Mouse (Mus musculus) bone marrow macrophage, adult 2 months (primary cell): ENCODE measurements at regions not wholly inside any gene's neighbourhood (a gene's known extent, or its start where the extent isn't known, plus 50 kb on each side); places are given as distances from the start of the nearest gene placed in this dataset.

Experiments
- H3K27ac ChIP-seq: 2 replicates; pipeline ENCODE4 v1.5.1; 2012; ENCODE audit warnings: low read depth, low read length; ENCODE audit not compliant: insufficient read depth
- H3K4me1 ChIP-seq: 2 replicates; pipeline ENCODE4 v1.6.1; 2012; ENCODE audit warnings: low read length; ENCODE audit not compliant: control insufficient read depth, insufficient read depth
- H3K4me3 ChIP-seq: 2 replicates; pipeline ENCODE4 v1.5.1; 2012; ENCODE audit warnings: mild to moderate bottlenecking, low read length, moderate library complexity; ENCODE audit not compliant: insufficient read depth
- CTCF ChIP-seq: IDR thresholded peaks from 2 replicates; pipeline ENCODE4 v1.5.1; 2012; ENCODE audit warnings: low read depth, mild to moderate bottlenecking, low read length, moderate library complexity
- POLR2A ChIP-seq: IDR thresholded peaks from 2 replicates; pipeline ENCODE4 v1.6.1; 2012; ENCODE audit warnings: mild to moderate bottlenecking, low read depth, low read length, borderline replicate concordance

- Histone ChIP-seq H3K4me3 (no peak overlapping the region), H3K27ac (no peak overlapping the region), H3K4me1 (0 out of 2 replicates have a peak, but pooled peaks cover 4% of the 10 kb centered on the region)
- TF ChIP-seq POLR2A (no peak), CTCF (no peak)
These were observed 80.0 kb downstream of the Gm10260 start for GRCm38 (mm10) chr13:97680283-97680896.

GRCm38 (mm10) chr13:97678991-97679390 lies 81.4 kb downstream of the Gm10260 start:
- TF ChIP-seq POLR2A (no peak), CTCF (no peak)
- Histone ChIP-seq H3K27ac (no peak overlapping the region), H3K4me1 (0 out of 2 replicates have a peak, but pooled peaks cover 4% of the 10 kb centered on the region), H3K4me3 (no peak overlapping the region)

GRCm38 (mm10) chr13:97676536-97677048 lies 83.8 kb downstream of the Gm10260 start:
- Histone ChIP-seq H3K27ac (no peak overlapping the region), H3K4me1 (0 out of 2 replicates have a peak, but pooled peaks cover 4% of the 10 kb centered on the region), H3K4me3 (no peak overlapping the region)
- no peak for TF ChIP-seq CTCF
- TF ChIP-seq POLR2A, result no peak

- H3K4me3 ChIP-seq, result no peak overlapping the region
- no peak for TF ChIP-seq CTCF
- TF ChIP-seq POLR2A, result no peak
- H3K4me1 ChIP-seq, result no peaks in the 10 kb centered on the region
- H3K27ac ChIP-seq, result no peak overlapping the region
These were observed 87.3 kb downstream of the Gm10260 start for GRCm38 (mm10) chr13:97673107-97673506.

GRCm38 (mm10) chr13:97672038-97672675 lies 88.3 kb downstream of the Gm10260 start:
- Histone ChIP-seq H3K4me3 (no peak overlapping the region), H3K27ac (no peak overlapping the region), H3K4me1 (0 out of 2 replicates have a peak, but pooled peaks cover 2% of the 10 kb centered on the region)
- TF ChIP-seq POLR2A, result no peak
- no peak for TF ChIP-seq CTCF

- TF ChIP-seq POLR2A (no peak), CTCF (no peak)
- H3K4me3 ChIP-seq, result no peak overlapping the region
- H3K4me1 ChIP-seq, result peaks cover 10% of the 10 kb centered on the region
- H3K27ac ChIP-seq, result no peak overlapping the region
These were observed 91.1 kb downstream of the Gm10260 start for GRCm38 (mm10) chr13:97669366-97669765.

GRCm38 (mm10) chr13:97668910-97669309 lies 91.5 kb downstream of the Gm10260 start:
- TF ChIP-seq POLR2A (no peak), CTCF (no peak)
- Histone ChIP-seq H3K4me1 (peaks cover 10% of the 10 kb centered on the region), H3K27ac (no peak overlapping the region), H3K4me3 (no peak overlapping the region)

- no peak for TF ChIP-seq POLR2A
- no peak for TF ChIP-seq CTCF
- H3K27ac ChIP-seq, result no peak overlapping the region
- H3K4me1 ChIP-seq, result peaks cover 10% of the 10 kb centered on the region
- H3K4me3 ChIP-seq, result no peak overlapping the region
These were observed 93.1 kb downstream of the Gm10260 start for GRCm38 (mm10) chr13:97667313-97667712.

- peaks cover 10% of the 10 kb centered on the region for H3K4me1 ChIP-seq
- no peak overlapping the region for H3K4me3 ChIP-seq
- no peak overlapping the region for H3K27ac ChIP-seq
- TF ChIP-seq CTCF, result no peak
- no peak for TF ChIP-seq POLR2A
These were observed 93.7 kb downstream of the Gm10260 start for GRCm38 (mm10) chr13:97666761-97667160.

- no peak for TF ChIP-seq POLR2A
- TF ChIP-seq CTCF, result no peak
- H3K27ac ChIP-seq, result no peak overlapping the region
- H3K4me1 ChIP-seq, result peaks cover 17% of the 10 kb centered on the region
- no peak overlapping the region for H3K4me3 ChIP-seq
These were observed 95.2 kb downstream of the Gm10260 start for GRCm38 (mm10) chr13:97665226-97665625.
